Mouse (Mus musculus) monocyte, adult 2 months (primary cell): ENCODE measurements around the gene Slc10a6.

ENCODE experiments used
- DNase-seq, 2 experiments: peaks; one replicate each; pipeline ENCODE4 v3.0.0; 2022; ENCODE audit warnings: low spot score in 2 of 2, low read depth in 1 of 2

Gene Slc10a6

GRCm38 (mm10) chr5:103629111-103629764, at the start of gene Slc10a6:
Gene Slc10a6 (minus strand): TSS chr5:103629403.
- no peak for DNase-seq

GRCm38 (mm10) chr5:103678974-103679373, 49.8 kb upstream of the Slc10a6 start:
- DNase-seq, result no peak

- no peak for DNase-seq
These were observed 48.7 kb upstream of the Slc10a6 start for GRCm38 (mm10) chr5:103677894-103678293.

- no peak for DNase-seq
These were observed 47.2 kb upstream of the Slc10a6 start for GRCm38 (mm10) chr5:103676289-103676881.

- DNase-seq, result no peak
These were observed 45.3 kb upstream of the Slc10a6 start for GRCm38 (mm10) chr5:103674482-103674881.

- no peak for DNase-seq
These were observed 44.4 kb upstream of the Slc10a6 start for GRCm38 (mm10) chr5:103673611-103674010.

- DNase-seq, result no peak
These were observed 42.7 kb upstream of the Slc10a6 start for GRCm38 (mm10) chr5:103671858-103672257.

- no peak for DNase-seq
These were observed 36.7 kb upstream of the Slc10a6 start for GRCm38 (mm10) chr5:103665876-103666275.

GRCm38 (mm10) chr5:103664932-103665331, 35.7 kb upstream of the Slc10a6 start:
- DNase-seq, result no peak

GRCm38 (mm10) chr5:103659571-103659970, 30.4 kb upstream of the Slc10a6 start:
- no peak for DNase-seq

GRCm38 (mm10) chr5:103658921-103659320, 29.7 kb upstream of the Slc10a6 start:
- no peak for DNase-seq

- DNase-seq, result peak in 1 of 2 experiments; percentile 29
These were observed 26.3 kb upstream of the Slc10a6 start, which contains the start of gene 1700016H13Rik for GRCm38 (mm10) chr5:103655346-103656118. Gene 1700016H13Rik (minus strand): TSS chr5:103656010.

- DNase-seq, result no peak
These were observed 25.6 kb upstream of the Slc10a6 start for GRCm38 (mm10) chr5:103654780-103655179.

GRCm38 (mm10) chr5:103654225-103654624, 25.0 kb upstream of the Slc10a6 start:
- DNase-seq, result no peak

- DNase-seq, result no peak
These were observed 18.1 kb upstream of the Slc10a6 start for GRCm38 (mm10) chr5:103647320-103647719.

- no peak for DNase-seq
These were observed 15.0 kb upstream of the Slc10a6 start for GRCm38 (mm10) chr5:103644167-103644566.

GRCm38 (mm10) chr5:103637162-103637561, 8.0 kb upstream of the Slc10a6 start:
- no peak for DNase-seq

GRCm38 (mm10) chr5:103629854-103630580, 814 bp upstream of the Slc10a6 start:
- no peak for DNase-seq

GRCm38 (mm10) chr5:103628499-103628898, 704 bp downstream of the Slc10a6 start:
- no peak for DNase-seq

GRCm38 (mm10) chr5:103624831-103625230, 4.4 kb downstream of the Slc10a6 start:
- DNase-seq, result no peak

GRCm38 (mm10) chr5:103622321-103622720, 6.9 kb downstream of the Slc10a6 start:
- no peak for DNase-seq
